Mouse (Mus musculus) cortical plate, adult 2 months (tissue): ENCODE results near the gene Sdk1. TPM values are rescaled to one million over a fixed set of nuclear protein-coding genes. Genes with fewer than 3 reads are reported as not detected.

Experiments used
- H3K27ac ChIP-seq: fragments of 200-500 bp; 2 replicates; pipeline ENCODE4 v1.5.1; 2012; ENCODE audit warnings: low read length, control low read depth, inconsistent platforms; ENCODE audit not compliant: insufficient read depth
- H3K4me1 ChIP-seq: fragments of 200-500 bp; 2 replicates; pipeline ENCODE4 v1.6.1; 2011; ENCODE audit warnings: low read length; ENCODE audit not compliant: control insufficient read depth, insufficient read depth
- H3K4me3 ChIP-seq: fragments of 200-500 bp; 2 replicates; pipeline ENCODE4 v1.5.1; 2011; ENCODE audit warnings: mild to moderate bottlenecking, low read length, control low read depth; ENCODE audit not compliant: insufficient read depth
- CTCF ChIP-seq: fragments of 200-500 bp; IDR thresholded peaks from 2 replicates; pipeline ENCODE4 v1.5.1; 2011; ENCODE audit warnings: mild to moderate bottlenecking, control low read depth, low read length; ENCODE audit not compliant: insufficient read depth; ENCODE audit errors: extremely low read depth
- POLR2A ChIP-seq: fragments of 200-500 bp; IDR thresholded peaks from 2 replicates; pipeline ENCODE4 v1.6.1; 2011; ENCODE audit warnings: mild to moderate bottlenecking, low read length, control low read depth; ENCODE audit not compliant: insufficient read depth; ENCODE audit errors: extremely low read depth
- polyA plus RNA-seq: library from polyadenylated mRNA; depleted of rRNA; stranded (reverse); fragments of >200 nt; gene quantifications from 2 replicates; pipeline ENCODE4 v1.2.3, GENCODE M21; 2012

The Sdk1 gene
- polyA plus RNA-seq, 1 experiment, result 3.3 TPM

DNA sequence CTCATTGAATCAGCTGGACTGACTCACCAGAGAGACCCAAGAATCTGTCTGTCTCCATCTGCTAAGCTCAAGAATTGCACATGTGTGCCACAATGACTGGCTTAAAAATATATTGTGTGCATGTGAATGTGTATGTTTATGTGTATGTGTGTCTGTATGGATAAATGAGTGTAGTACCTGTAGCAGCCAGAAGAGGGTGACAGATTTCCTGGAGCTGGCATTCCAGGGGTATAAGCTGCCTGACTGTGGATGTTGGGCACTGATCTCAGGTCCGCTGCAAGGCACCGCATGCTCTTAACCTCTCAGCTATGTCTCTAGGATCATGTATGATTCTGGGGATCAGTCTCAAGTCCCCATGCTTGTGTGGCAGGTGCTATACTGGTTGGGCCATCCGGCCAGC lies 839.4 kb downstream of the Sdk1 start:
- TF ChIP-seq CTCF (0 out of 2 replicates have a peak, but pooled peaks have one; percentile 1), POLR2A (no peak)
- H3K4me3 ChIP-seq, result no peak overlapping the region

GRCm38 (mm10) chr5:142081076-142081475 lies 839.8 kb downstream of the Sdk1 start:
- Histone ChIP-seq H3K27ac (no peak overlapping the region), H3K4me1 (no peaks in the 10 kb centered on the region), H3K4me3 (no peak overlapping the region)
- TF ChIP-seq CTCF, result no peak
- no peak for TF ChIP-seq POLR2A

More for the DNA sequence above, 839.4 kb downstream of the Sdk1 start:
- H3K27ac ChIP-seq, result no peak overlapping the region
- no peaks in the 10 kb centered on the region for H3K4me1 ChIP-seq

DNA sequence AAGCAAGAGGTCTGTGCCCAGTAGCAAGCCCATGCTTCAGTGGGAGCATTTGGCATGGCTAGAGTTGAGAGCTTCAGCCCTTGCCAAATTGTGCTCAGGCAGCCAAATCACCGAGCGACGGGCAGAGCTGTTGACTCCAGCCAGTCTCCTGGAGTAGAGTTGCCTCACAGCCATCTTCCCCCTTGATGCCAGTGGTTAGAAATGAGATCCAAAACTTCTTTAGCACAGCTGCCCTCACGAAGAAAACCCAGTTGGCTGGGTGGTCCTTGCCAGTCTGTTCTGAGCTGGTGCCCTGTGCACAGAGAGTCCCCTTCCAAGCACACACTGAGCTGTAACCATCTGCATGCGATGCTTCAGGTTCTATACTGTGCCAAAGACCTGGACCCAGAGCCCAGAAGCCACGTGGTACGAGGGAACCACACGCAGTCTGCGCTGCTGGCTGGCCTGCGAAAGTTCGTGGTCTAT lies 855.1 kb downstream of the Sdk1 start:
- Histone ChIP-seq H3K4me3 (no peak overlapping the region), H3K4me1 (no peaks in the 10 kb centered on the region), H3K27ac (no peak overlapping the region)
- no peak for TF ChIP-seq CTCF
- TF ChIP-seq POLR2A, result no peak

DNA sequence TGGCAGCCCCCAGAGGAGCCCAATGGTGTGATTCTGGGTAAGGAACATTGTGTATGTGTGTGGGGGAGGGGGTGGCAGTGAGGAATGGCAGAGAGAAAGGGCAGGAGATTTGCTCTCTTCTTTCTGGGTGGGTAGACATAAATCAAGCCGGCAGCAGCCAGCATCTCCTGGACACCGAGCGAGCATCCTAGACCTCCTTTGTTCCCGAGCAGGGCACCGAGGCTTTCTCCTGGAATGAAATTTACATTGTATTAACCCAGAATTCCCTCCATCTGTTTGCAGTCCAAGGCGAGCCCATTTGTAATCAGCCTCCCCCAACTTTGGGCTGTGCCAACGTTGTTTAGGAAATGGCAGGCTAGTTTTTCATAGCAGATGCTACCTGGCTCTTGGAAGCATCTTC lies 858.9 kb downstream of the Sdk1 start:
- no peak for TF ChIP-seq CTCF
- TF ChIP-seq POLR2A, result no peak
- Histone ChIP-seq H3K27ac (no peak overlapping the region), H3K4me3 (no peak overlapping the region), H3K4me1 (no peaks in the 10 kb centered on the region)

DNA sequence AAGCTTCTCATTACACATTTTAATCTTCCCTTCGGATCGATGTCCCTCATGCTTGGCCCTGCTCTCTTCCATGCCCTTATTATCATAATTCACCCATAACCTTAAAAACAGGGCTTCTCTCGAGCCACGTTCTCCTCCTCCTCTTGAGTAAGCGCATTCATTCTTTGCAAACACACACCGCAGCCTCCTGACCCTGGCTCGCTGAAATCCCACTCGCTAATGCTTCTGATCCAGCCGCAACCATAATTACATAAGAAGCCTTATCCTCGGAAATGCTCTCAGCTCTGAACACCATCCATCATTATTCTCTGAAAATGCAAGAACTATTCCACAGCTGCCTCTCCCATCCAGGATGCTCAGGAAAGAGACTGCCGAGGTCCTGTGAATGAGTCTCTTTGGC lies 866.1 kb downstream of the Sdk1 start:
- Histone ChIP-seq H3K4me1 (no peaks in the 10 kb centered on the region), H3K4me3 (no peak overlapping the region), H3K27ac (no peak overlapping the region)
- TF ChIP-seq POLR2A, result no peak
- no peak for TF ChIP-seq CTCF

GRCm38 (mm10) chr5:142111989-142112388 lies 870.7 kb downstream of the Sdk1 start:
- no peak overlapping the region for H3K27ac ChIP-seq
- H3K4me3 ChIP-seq, result no peak overlapping the region
- H3K4me1 ChIP-seq, result no peaks in the 10 kb centered on the region
- TF ChIP-seq CTCF (no peak), POLR2A (no peak)

- no peak overlapping the region for H3K4me3 ChIP-seq
- no peaks in the 10 kb centered on the region for H3K4me1 ChIP-seq
- no peak overlapping the region for H3K27ac ChIP-seq
- TF ChIP-seq POLR2A (no peak), CTCF (no peak)
Observed at GRCm38 (mm10) chr5:142113210-142114175, 872.2 kb downstream of the Sdk1 start.

- Histone ChIP-seq H3K4me1 (no peaks in the 10 kb centered on the region), H3K27ac (no peak overlapping the region), H3K4me3 (no peak overlapping the region)
- TF ChIP-seq POLR2A (no peak), CTCF (no peak)
Observed at GRCm38 (mm10) chr5:142127779-142128178, 886.5 kb downstream of the Sdk1 start.

DNA sequence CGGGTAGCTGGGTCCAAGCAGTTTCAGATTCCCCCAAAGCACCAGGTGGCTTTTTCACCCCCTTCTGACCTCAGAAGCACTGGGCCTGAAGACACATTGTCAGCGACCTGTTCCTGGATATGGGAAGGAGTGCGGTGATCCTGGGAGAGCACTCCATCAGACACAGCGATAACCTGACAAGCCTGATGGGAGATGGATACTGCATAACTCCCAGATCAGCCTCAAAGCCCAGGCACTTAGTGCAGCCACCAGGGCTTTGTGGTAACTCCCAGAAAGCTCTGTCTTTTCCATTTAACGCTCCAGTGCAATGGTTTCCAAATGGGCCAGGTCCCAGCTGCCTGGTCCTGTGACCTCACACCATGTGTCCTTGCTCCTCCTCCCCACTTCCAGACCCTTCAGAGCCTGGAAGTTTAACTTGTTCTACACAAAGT lies 886.9 kb downstream of the Sdk1 start:
- Histone ChIP-seq H3K4me3 (no peak overlapping the region), H3K4me1 (no peaks in the 10 kb centered on the region), H3K27ac (no peak overlapping the region)
- TF ChIP-seq POLR2A (no peak), CTCF (no peak)

DNA sequence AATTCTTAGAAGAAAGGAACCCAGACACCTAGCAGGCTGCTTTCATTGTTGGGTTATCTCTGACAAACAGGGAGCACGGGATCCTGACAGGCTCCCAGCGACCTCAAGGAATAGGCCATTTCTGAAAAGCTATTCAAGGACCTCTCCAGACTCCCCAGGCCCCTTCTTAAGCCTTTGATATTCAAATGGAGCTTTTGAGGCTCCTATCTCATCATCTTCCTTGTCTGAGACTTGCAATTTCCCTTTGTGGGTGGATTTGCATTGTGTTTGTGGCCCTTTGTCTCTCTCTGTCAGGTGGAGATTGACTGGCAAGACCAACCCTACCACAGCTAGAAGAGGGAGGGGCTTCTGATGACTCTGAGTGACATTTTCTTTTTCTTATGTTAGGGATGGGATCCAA lies 888.7 kb downstream of the Sdk1 start:
- Histone ChIP-seq H3K4me3 (no peak overlapping the region), H3K27ac (no peak overlapping the region), H3K4me1 (no peaks in the 10 kb centered on the region)
- TF ChIP-seq POLR2A, result no peak
- TF ChIP-seq CTCF, result no peak
